Mouse (Mus musculus) lung, adult 2 months (tissue): ENCODE measurements around the gene Grin2a.

Experiments
- CTCF ChIP-seq: fragments of 200-500 bp; IDR thresholded peaks from 2 replicates; pipeline ENCODE4 v1.5.1; 2011; ENCODE audit warnings: mild to moderate bottlenecking, low read length, control low read depth; ENCODE audit not compliant: insufficient read depth
- POLR2A ChIP-seq: fragments of 200-500 bp; IDR thresholded peaks from 2 replicates; pipeline ENCODE4 v1.6.1; 2011; ENCODE audit warnings: low read depth, mild to moderate bottlenecking, control low read depth, low read length, borderline replicate concordance; ENCODE audit errors: extremely low read depth

- TF ChIP-seq POLR2A, result no peak
- TF ChIP-seq CTCF, result no peak
Observed at GRCm38 (mm10) chr16:9995814-9996210, 452 bp upstream of the Grin2a start.
